Mouse (Mus musculus) duodenum, adult 2 months (tissue): ENCODE measurements around the gene Samd9l. TPM values are rescaled to one million over a fixed set of nuclear protein-coding genes. Genes with fewer than 3 reads are reported as not detected.

Source experiments
- polyA plus RNA-seq: library from polyadenylated mRNA; depleted of rRNA; stranded (reverse); fragments of >200 nt; gene quantifications from 2 replicates; pipeline ENCODE4 v1.2.3, GENCODE M21; 2012; ENCODE audit warnings: low replicate concordance; rRNA removed

Gene Samd9l
- 0.19 and 0.21 TPM in 2 replicates for polyA plus RNA-seq

DNA sequence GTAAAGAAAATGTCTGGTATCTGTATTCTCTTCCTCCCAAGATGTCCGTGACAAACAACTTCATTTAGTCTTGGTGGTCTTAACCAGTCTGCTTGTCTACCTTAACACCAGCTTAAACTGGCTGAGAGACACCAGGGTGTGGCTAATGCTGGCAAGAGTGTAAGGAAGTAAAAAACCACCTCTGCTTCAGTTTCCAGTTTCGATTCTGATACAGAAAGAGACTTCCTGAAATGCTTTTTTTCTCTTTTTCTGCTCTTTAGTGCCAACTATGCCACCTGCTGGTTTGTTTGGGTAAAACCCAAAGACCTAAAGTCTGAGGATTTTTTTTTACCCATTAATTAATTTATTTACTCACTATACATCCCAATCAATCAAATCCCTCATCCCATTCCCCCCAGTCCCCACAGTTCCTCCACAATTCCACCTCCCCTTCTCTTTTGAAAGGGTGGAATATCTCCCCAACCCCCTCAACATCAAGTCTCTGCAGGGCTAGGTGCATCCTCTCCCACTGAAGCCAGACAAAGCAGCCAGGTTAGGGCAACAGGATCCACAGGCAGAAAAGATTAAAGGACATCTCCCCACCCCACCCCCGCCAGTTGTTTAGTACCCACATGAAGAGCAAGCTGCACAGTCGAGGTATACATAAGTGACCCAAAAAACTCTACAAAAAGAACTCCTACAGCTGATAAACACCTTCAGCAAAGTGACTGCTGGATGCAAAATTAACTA lies at the start of gene Samd9l:
Gene Samd9l, minus strand, starts transcription at position 233 of the 729 bp plus-strand sequence.

Other genes starting within 250 kb of the Samd9l start
- gene Hepacam2, start 98.7 kb upstream of the Samd9l start, polyA plus RNA-seq, result 6.2 and 8.3 TPM in 2 replicates
- 0.44 and 0.47 TPM in 2 replicates for gene Vps50, start 98.8 kb upstream of the Samd9l start, polyA plus RNA-seq